Mouse (Mus musculus) kidney, adult 2 months (tissue): Measurements from ENCODE around the gene Rtn4rl1.

Experiments
- CTCF ChIP-seq: fragments of 200-500 bp; conservative IDR thresholded peaks from 2 replicates; pipeline ENCODE4 v1.5.1; 2011; ENCODE audit warnings: low read depth, mild to moderate bottlenecking, control low read depth, low read length, moderate library complexity, mixed read lengths; ENCODE audit not compliant: insufficient read depth, insufficient read length
- POLR2A ChIP-seq: fragments of 200-500 bp; IDR thresholded peaks from one replicate; pipeline ENCODE4 v1.6.1; 2011; ENCODE audit warnings: low read depth, low read length, control low read depth

- TF ChIP-seq CTCF, result no peak
- TF ChIP-seq POLR2A, result no peak
These were observed 79.9 kb downstream of the Rtn4rl1 start for GRCm38 (mm10) chr11:75273466-75273865.
